Mouse (Mus musculus) heart, adult 11 months (tissue): ENCODE data around the gene Eif4a1.
"Not testable (repeated sequence)": the region's sequence is repeated elsewhere in the genome, so short reads cannot be mapped to it uniquely, and the experiment has no call there.

Experiments
- DNase-seq: peaks from one replicate; pipeline ENCODE4 v3.0.0; 2022

Eif4a1 gene

DNA sequence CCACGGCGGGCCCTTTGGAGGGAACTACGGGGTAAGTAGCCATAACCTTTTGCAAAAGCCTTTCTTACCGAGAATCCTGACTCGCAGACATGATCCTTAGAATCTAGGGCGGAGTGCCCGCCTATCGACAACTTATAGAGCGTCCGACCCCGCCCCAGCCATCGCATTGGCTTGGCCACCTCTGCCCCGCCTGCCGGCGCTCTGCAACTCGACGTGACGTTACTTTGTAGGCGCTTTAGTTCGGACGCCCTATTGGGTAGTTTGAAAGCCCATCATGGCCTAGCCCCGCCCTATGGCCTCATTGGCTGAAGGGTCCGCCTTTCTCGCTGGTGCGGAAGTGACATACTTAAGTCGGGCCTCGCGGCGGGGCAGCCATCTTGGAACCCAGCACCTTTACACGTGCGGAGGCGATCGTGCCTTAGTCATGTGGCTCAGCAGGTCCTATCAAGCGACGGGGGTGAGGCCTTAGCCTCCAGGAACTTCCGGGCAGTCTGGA is at the start of gene Eif4a1:
Eif4a1 (minus strand) TSS at position 213 of the 496 bp plus-strand sequence.
- peak; percentile 100 for DNase-seq

DNA sequence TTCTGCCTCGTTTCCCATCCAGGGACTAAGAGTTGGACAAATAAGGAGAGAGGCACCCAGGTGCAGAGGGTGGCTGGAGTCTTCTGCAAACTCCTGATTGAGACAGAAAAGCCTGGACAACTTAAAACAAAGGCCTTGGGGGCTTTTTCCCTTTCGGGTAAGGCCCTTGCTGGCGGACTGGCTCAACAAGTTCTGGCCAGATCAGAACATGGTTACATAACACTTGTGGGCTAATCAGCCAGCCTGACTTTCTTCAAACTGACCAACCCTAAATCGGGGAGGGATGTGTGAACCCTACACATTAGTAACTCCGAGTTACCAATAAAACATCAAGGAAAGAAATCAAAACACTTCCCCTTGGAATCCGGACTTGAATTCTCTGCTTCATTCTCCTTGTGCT is 48.6 kb upstream of the Eif4a1 start:
- DNase-seq = no peak

DNA sequence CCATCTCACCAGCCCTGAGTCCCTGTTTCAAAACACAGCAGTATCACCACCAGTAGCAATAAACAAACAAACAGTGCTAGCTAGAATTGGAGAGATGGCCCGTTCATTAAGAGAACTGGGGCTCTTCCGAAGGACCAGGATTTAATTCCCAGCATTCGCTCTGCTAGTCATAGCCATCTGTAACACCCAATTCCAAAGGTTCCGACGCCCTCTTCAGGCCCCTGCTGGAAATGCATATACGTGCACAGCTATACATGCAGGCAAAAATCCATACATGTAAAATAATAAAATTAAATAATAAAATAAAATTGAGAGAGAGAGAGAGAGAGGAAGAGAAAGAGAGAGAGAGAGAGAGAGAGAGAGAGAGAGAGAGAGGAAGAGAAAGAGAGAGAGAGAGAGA is 47.2 kb upstream of the Eif4a1 start:
- DNase-seq = no peak

DNA sequence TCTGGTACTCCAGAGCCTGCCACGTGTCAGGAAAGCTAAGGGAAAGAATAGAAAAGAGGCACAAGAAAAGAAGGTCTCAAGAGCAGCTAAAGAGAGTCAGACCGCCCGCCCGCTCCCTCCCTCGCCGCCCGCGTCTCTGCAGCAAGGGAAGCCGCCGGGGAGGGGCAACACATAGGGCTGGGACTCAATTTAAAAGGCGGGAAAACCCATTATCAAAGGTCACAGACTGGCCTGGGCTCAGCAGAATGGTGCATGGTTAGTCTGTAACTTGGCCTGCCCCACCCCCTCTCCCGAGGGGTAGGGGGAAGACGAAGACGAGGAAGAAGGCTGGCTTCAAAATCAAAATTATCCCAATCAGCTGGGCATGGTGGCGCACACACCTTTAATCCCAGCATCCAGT is 46.4 kb upstream of the Eif4a1 start:
- DNase-seq = no peak

DNA sequence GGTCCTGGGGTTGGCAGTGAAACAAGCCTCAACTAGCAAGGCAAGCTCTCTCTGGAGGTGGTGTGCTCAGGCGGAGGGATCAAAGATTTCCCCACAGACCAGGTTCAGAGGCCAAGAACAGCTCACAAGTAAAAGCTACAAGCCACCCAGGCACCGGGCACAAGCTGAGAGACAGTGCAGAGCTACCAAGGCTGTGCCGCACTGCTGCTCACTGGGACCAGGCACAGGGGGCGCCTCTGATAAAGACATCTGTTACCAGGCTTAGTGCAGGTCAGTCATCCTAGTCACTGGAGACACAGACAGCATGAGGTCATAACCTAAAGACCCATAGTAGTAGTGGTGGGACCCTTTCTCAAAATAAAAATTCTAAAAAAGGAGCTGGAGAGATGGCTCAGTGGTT is 44.7 kb upstream of the Eif4a1 start:
- DNase-seq = no peak

DNA sequence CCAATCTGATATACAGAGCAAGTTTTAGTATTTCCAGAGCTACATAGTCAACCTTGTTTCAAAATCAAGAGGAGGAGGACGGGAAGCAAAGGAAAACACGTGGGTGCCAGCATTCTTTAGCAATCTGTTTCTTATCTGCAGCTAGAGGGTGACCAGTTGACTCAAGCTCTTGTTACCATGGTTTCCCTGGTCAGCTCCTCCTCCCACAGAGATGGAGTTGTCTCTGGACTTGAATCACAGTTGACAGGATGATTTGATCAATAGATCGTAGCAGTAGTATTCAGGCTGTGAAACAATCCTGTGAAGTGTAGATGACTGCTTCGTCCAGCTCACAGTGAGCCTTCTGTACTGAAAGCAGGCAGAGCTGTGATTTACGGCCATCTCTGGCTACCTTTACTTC is 43.7 kb upstream of the Eif4a1 start:
- peak; percentile 90 for DNase-seq

DNA sequence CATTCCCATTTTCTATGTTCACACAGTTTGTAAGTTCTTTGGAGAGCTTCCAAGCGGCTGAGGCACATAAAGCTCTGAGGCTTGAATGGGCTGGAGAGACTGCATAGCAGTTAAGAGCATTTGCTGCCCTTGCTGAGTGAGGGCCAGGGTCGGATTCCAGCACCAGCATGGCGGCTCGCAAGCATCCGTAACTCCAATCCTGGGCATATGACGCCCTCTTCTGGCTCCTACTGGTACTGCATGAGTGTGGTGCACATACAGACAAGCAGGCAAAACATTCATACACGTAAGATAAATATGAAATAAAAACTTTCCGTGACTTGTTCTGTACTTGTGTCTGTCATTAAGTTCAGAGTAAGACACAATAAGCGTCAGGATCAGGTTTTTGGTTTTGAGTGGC is 43.3 kb upstream of the Eif4a1 start:
- peak; percentile 89 for DNase-seq

DNA sequence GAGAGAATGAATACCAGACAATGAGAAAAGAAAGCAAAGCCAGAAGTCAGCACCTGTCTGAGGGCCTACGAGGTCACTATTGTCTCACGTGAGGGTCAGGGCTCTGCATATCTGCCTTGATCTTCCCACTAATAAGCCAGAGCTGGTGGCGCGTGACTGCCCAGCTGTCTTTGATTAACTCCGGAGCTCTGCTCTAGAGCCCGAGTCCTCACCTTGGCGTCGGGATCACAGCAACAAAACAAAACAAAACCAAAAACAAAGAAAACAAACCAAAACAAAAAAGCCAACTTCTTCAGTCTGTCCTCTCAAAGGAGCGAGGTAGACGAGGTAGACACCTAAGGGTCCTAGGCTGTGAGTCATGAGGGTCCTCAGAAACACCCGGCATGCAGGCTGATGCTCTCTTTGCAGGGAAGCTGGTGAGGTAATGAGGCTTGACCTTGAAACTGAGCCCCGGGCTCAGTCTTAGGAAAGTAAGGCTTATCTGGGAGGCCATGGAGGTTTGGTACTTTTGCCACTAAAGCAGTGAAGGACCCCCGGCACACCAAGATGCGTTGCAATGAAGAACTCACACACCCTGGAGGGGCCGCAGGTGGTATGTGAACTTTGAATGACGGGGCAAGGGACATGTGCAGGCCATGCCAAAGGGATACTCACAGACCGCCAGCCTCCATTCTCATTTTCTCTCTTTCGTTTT is 42.6 kb upstream of the Eif4a1 start:
- DNase-seq = peak; percentile 87

DNA sequence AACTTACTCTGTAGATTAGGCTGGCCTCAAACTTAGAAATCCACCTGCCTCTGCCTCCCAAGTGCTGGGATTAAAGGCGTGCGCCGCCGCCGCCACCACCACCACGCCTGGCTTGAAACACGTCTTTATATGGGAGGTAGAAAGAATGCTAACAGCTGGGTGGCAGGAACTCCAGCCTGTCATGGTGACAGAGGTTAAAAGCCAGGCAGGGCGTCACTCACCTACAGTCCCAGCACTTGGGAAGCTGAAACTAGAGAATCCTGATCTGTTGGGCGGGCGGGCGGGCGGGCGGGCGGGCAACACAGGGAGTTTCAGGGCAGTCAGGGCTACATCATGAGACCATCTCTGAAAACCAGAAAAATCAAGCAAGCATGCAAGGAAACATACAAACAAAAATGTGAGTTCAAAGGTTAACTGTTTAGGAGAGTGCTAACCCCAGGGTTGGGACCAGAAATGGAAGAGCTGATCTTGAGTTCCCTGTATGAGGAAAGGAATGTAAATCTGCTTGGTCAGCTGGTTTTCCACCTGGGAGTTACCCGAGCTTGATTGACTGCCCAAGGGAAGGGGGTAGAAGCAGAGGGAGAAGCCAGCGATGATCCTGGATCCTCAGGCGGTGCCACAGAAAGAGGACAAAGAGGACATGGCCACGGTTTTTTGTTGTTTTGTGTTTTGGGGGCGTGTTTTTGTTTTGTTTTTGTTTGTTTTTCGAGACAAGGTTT is 40.9 kb upstream of the Eif4a1 start:
- DNase-seq = no peak

DNA sequence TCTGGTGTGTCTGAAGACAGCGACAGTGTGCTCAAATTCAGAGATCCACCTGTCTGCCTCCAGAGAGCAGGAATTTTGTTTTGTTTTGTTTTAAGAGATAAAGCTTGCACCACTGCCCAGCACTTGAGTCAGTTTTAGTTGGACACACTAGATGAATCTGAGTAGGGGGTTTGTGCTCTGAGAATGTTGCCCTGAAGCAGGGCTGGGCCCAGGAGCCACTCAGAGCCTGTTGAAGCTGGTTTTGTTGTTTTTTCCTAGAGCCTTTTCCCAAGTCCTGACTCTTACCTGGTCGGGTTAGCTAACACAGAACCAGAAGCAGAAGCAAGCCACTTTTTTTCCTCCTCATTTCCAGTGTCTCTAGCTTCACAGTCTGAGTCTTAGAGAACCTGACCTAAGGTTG is 38.9 kb upstream of the Eif4a1 start:
- no peak for DNase-seq

DNA sequence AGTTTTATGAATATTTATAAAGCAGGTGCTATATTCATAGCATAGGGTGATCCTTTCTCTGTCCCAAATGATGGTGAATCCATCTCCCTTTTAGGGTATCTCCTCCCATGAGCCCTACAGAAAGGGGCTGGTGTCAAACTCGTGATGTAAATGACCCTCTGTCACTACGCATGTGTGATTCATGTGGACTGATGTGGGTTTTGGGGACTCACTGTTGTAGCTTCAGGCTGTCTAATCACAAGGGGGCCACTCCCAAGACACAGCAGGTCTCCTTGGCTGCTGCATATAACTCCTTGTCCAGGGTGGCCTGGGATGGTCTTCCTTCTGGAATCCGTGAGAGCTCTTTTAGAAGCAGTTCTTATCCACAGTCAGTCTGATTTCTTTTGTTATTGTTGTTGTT is 38.2 kb upstream of the Eif4a1 start:
- DNase-seq = no peak

DNA sequence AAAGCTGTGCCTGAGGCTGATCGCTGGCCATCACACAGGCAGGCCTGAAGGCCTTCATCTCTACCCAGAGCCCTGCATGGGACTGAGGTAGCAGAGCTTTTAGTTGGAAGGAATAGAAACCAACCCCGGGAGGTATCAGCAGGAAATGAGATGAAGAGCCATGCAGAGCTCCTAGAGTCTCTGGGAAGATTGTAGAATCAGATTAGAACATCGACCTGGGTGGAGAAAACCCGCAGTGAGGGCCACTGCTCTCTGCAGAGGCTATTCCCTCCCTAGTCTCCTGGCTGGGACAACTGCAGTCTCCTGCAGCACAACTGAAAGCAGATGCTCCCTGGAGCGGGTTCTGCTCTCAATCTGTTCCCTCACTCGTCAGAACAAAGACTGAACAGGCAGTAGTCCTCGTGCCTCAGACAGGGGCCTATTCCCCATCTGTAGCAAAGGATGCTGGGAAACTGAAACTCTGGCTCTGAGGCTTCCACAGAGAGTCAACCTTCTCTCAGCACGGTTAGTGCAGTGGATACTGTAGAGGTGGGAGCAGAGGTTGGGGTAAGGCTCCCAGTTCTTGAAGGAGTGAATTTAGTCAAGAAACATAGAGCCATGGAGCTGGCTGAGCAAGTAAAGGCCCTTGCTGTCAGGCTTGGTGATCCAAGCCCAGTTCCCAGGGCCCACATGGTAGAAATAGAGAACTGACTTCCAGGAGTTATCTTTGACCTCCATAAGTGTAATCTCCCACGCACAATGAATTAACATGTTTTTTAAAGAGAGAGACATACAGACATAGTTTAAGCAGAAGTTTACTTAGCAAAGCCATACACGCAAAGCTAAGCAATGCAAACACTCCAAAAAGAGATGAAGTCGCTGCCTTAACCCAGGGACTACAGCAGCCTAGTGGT is 37.6 kb upstream of the Eif4a1 start:
- DNase-seq = no peak

DNA sequence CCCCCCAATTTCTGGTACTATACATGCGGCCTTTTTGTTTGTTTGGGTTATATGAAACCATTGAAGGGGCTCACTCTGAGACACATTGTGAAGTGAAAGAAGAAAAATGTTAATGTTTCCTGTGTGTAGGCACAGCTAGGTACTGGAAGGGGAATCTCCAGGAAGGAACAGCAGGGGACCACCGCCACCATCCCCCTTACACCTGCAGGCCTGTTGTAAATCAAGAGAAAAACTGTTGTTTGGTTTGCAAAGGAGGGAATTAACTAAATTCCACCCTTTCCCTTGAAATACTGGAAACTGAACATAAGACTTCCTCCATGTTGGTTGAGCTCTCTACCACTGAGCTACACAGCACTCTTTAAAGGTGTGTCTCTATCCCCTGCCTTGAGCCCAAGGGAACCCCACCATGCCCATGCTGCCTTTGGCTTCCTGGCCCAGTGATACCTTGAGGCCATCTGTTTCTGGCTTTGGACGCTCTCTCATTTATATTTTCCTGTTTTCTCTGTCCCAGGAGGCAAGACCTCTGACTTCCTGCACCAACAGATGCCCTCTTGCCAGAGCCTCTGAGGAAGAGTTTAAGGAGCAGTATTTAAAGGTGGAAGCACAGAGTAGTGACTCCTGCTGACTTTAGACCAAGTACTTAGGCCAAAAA is 36.5 kb upstream of the Eif4a1 start:
- DNase-seq = no peak

DNA sequence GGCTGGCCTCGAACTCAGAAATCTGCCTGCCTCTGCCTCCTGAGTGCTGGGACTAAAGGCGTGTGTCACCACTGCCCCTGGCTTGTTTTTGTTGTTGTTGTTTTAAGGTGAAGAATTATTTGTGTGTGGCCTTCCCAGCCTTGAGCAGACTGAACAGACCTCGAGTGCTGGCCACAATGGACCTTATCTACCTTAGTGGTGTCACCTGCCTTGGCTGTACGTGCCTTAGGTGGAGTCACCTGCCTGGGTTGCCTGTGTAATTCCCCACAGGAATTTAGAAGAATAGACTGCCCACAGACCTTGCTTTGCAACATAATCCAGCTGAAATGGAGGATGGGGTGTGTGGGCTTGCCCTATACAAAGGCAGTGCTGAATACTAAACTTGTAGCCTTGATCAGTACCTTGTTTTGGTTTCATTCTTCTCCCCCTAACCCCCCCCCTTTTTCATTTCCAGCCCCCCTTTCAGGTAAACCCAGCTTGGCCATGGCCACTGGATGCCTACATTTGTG is 35.7 kb upstream of the Eif4a1 start:
- no peak for DNase-seq

DNA sequence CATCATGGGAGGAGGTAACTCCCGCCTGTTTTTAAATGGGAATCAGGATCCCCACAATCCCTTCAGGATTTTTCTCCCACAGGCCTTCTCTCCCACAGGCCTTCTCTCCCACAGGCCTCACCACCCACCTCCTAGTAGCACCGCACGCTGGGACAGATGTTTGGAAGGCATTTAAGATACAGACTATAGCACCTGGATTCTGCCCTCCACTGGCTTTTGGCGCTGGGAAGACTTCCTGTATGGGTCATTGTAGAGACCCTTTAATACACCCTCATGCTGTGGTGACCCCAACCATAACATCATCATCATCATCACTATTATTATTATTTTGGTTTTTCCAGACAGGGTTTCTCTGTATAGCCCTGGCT is 35.2 kb upstream of the Eif4a1 start:
- DNase-seq = no peak

DNA sequence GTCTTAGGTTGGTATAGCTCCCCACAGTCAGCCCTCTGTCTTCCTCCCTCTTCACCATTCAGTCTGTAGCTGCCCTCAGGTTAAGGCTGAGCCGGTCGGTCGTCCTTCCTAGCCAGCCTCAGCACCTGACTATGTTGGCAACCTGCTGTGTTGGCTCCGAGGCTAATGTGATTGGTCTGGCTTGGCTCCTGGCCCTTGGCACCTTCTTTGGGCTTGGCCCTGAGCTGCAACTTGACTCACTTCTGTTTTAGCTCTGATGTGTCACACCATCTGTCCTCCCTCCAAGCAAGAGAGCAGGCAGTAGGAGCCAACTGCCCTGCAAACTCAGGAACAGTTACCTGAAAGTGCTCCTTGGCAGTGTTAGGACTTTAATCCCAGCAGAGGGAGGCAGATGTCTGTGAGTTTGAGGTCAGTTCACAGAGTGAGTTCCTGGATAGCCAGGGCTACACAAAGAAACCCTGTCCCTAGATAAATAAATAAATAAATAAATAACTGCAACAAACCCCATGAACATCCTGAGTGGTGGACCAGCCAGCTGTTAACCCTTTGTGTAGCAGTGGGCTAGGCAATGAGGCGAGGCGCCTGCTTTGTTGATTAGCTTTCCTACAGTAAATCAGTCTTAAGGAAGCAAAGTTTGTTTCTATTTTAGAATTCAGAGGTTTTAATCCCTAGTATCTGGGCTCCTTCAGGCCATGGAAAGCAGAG is 34.7 kb upstream of the Eif4a1 start:
- peak; percentile 99 for DNase-seq

DNA sequence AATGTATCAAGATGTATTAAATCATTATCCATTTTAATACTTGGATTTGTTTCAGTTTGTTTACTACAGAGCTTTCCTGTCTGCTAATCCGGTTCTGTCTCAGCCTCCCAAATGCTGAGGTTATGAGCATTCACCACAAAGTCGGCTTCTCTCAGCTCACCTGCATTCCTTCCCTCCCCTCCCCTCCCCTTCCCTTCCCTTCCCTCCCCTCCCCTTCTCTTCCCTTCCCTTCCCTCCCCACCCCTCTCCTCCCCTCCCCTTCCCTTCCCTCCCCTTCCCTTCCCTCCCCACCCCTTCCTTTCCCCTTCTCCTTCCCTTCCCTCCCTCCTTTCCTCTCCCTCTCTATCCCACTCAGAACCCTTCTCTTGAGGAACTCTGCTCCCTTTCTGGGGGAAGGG is 32.4 kb upstream of the Eif4a1 start:
- DNase-seq = no peak

DNA sequence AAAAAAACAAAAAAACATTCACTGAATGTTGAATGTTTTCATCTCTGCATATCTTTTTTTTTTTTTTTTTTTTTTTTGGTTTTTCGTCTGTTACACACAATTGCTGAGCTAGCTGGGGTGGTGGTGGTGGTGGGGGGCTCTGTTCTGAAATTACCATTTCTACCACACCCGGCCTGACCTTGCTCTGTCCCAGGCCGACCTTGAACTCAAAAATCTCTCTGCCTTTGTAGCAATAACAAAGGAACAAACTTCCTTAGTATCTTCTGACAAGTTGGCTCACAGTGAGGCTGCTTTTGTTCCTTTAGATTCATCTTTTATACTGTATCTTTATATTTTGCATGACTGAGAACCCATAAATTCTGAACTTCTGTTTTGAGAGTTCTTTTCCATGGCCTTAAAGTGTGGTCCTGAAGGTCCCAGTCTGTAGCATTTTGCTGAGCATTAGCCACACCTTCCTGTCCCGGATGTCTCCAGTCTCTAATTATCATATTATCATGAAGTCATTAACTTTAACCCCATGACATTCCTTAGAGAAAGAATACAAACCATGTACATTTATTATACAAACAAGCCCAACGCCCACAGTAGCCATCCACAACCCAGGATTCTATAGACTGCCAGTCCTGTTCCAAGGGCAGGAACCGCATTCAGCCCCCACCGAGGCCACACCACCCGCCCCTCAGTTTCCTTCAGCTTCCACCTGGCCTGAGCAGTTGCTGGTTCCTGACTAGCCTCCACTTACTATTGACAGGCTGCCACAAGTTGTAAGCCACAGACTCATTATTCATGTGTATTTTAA is 31.8 kb upstream of the Eif4a1 start:
- peak; percentile 60 for DNase-seq

DNA sequence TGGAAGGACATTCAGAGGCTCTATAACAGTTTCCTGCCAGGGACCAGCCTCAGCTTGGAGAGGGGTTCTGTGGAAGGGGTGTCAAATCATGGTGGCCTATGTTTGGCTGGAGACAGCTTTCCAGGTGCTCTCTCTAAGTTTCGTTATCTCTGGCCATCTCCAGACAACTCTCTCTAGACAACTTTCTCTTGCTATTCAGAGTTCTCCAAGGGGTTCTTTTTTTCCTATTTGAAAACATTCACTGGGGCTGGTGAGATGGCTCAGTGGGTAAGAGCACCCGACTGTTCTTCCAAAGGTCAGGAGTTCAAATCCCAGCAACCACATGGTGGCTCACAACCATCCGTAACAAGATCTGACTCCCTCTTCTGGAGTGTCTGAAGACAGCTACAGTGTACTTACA is 31.2 kb upstream of the Eif4a1 start:
- DNase-seq = not testable (repeated sequence)

DNA sequence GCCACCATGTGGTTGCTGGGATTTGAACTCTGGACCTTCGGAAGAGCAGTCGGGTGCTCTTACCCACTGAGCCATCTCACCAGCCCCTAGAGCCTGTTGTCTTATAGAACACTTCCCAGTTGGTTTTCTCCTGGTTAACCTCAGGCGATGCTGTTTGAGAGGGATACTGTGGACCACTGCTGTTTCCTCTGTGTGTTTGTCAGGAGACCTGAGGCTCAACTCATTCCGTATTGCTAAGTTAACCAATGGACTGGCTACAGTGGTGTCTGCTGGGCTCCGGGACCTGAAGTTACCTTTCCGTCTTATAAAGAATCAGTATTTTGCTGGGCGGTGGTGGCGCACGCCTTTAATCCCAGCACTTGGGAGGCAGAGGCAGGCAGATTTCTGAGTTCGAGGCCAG is 30.7 kb upstream of the Eif4a1 start:
- DNase-seq = not testable (repeated sequence)

DNA sequence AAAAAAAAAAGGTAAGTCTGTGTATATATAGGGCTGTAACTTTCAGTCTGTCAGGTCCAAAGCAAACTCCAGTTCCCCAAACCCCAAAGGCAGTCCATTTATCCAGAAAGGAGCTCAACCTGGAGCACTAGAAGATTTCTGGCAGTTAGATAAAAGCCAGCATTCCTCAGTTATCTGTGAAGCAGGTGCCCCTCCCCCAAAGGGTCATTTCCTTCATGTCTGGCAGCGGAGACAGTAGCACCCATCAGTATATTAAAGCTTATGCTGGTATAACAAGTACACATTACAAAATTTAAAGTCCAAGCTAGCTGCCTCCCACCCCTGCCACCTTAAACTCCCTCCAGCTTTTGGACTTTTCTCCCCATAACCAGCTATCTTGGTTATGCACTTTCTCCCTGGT is 27.4 kb upstream of the Eif4a1 start:
- DNase-seq = peak; percentile 84
